In genomic region chr6:50587412-50587811, GRCm38 (mm10) we compare ENCODE assay signal across 26 mouse cellular contexts. TPM values are rescaled to one million over a fixed set of nuclear protein-coding genes. Genes with fewer than 3 reads are reported as not detected.
DNase-seq lines count a peak whose midpoint lies in the region; ATAC-seq and TF ChIP-seq lines count a peak whose summit lies in the region.
"Had no signal": no experiment of that assay in that cellular context is flagged by ENCODE, and none has a peak within 500 bp of the region (broad histone marks: within the 10 kb centered on the region; RNA-seq: fewer than 3 reads in every experiment).

No protein-coding gene starts in this region.

- POLR2A ChIA-PET in Patski (lab: Charles Lee) = no interaction called here

- no peak for TF ChIP-seq CTCF in Patski (IDR thresholded peaks at IDR 0.05)

- in situ Hi-C loops in Patski (cut with MboI; ENCODE audit: low pct_unique_long_range_greater_than_20kb) = no loop called here

- no peaks in the 10 kb centered on the region for H3K9me3 ChIP-seq in liver, embryonic 13.5 days (replicated peaks)
- H3K9me3 ChIP-seq in heart, embryonic 12.5 days (replicated peaks) = no peaks in the 10 kb centered on the region
- H3K9me3 ChIP-seq: embryonic facial prominence, embryonic 10.5 days; forebrain, embryonic 10.5 days; heart, embryonic 15.5 days; limb, embryonic 15.5 days; midbrain, embryonic 10.5 days; neural tube, embryonic 15.5 days had no signal

- no peak overlapping the region for H3K9ac ChIP-seq in liver, embryonic 13.5 days
- no peak overlapping the region for H3K9ac ChIP-seq in heart, embryonic 12.5 days
- H3K9ac ChIP-seq: heart, embryonic 15.5 days; hindbrain, embryonic 14.5 days; limb, embryonic 15.5 days; neural tube, embryonic 15.5 days had no signal

- no peaks in the 10 kb centered on the region for H3K27me3 ChIP-seq in liver, embryonic 13.5 days
- no peaks in the 10 kb centered on the region for H3K27me3 ChIP-seq in Patski
- H3K27me3 ChIP-seq in heart, embryonic 12.5 days (replicated peaks) = no peaks in the 10 kb centered on the region
- H3K27me3 ChIP-seq: heart, embryonic 15.5 days; limb, embryonic 15.5 days; neural tube, embryonic 15.5 days had no signal

- DNase-seq in liver, embryonic 13.5 days = no peak
- DNase-seq in liver (no peak), Patski (ENCODE audit: low read depth, low spot score) (no peak)
- DNase-seq in cerebellum, postnatal 4 days (ENCODE audit: low spot score in 2 of 2) = no peak
- no peak for DNase-seq in heart, adult 18-20 months
- DNase-seq: adrenal gland, postnatal 25 days; cerebellum, adult 9-10 months; gastrocnemius, postnatal 10 days; heart, postnatal 4 days; left cerebral cortex, postnatal 4 days; right cerebral cortex, adult 18-20 months; right cerebral cortex, postnatal 4 days; thymus, adult 18-20 months; thymus, postnatal 36 days had no signal

- no peak overlapping the region for H3K4me3 ChIP-seq in liver, embryonic 13.5 days (replicated peaks)
- no peak overlapping the region for H3K4me3 ChIP-seq in heart, embryonic 12.5 days
- H3K4me3 ChIP-seq: embryonic facial prominence, embryonic 10.5 days; forebrain, embryonic 10.5 days; heart, embryonic 15.5 days; limb, embryonic 15.5 days; midbrain, embryonic 10.5 days; neural tube, embryonic 15.5 days had no signal

- H3K4me2 ChIP-seq in liver, embryonic 13.5 days = no peak overlapping the region
- H3K4me2 ChIP-seq in heart, embryonic 12.5 days = no peak overlapping the region
- H3K4me2 ChIP-seq: heart, embryonic 15.5 days; hindbrain, embryonic 14.5 days; limb, embryonic 15.5 days; neural tube, embryonic 15.5 days had no signal

- 44% methylated on average over 2 of the region's 2 CpGs for WGBS in liver, embryonic 13.5 days (ENCODE audit: insufficient replicate concordance)
- WGBS in heart, embryonic 12.5 days = 77% methylated on average over 2 of the region's 2 CpGs

- peak; percentile 53; the same call in 1 of the 2 replicates for ATAC-seq in liver, embryonic 13.5 days (ENCODE audit: low read depth)
- ATAC-seq in Patski = peak; percentile 57
- peak; percentile 89 for ATAC-seq in granulocyte monocyte progenitor cell, adult 5-6 weeks (replicated peaks; ENCODE audit: poor library complexity, severe bottlenecking)
- no peak for ATAC-seq in heart, embryonic 12.5 days (ENCODE audit: insufficient number of reproducible peaks, low FRiP score)
- ATAC-seq: forebrain, embryonic 16.5 days had no signal

- H3K27ac ChIP-seq in liver, embryonic 13.5 days = no peak overlapping the region
- no peak overlapping the region for H3K27ac ChIP-seq in heart, embryonic 12.5 days (ENCODE audit: poor library complexity, severe bottlenecking)
- H3K27ac ChIP-seq: embryonic facial prominence, embryonic 10.5 days; forebrain, embryonic 10.5 days; heart, embryonic 15.5 days; hindbrain, embryonic 14.5 days; kidney, postnatal 0 days; limb, embryonic 15.5 days; macrophage; midbrain, embryonic 10.5 days; neural tube, embryonic 15.5 days had no signal

- CTCF ChIA-PET in Patski (lab: Charles Lee) = interaction anchor here (1.3 to 3.8 kb wide), 2 partner anchors 10 to 11 kb away, joined by 3 to 17 read pairs; no protein-coding TSS in a partner anchor

- H3K4me1 ChIP-seq in liver, embryonic 13.5 days (replicated peaks) = peaks cover 14% of the 10 kb centered on the region
- peaks cover 15% of the 10 kb centered on the region for H3K4me1 ChIP-seq in heart, embryonic 12.5 days (replicated peaks)
- H3K4me1 ChIP-seq: forebrain, embryonic 10.5 days; heart, embryonic 15.5 days; limb, embryonic 15.5 days; midbrain, embryonic 10.5 days; neural tube, embryonic 15.5 days had no signal

- no peaks in the 10 kb centered on the region for H3K36me3 ChIP-seq in liver, embryonic 13.5 days
- H3K36me3 ChIP-seq in heart, embryonic 12.5 days = no peaks in the 10 kb centered on the region
- H3K36me3 ChIP-seq: embryonic facial prominence, embryonic 10.5 days; forebrain, embryonic 10.5 days; heart, embryonic 15.5 days; limb, embryonic 15.5 days; midbrain, embryonic 10.5 days; neural tube, embryonic 15.5 days had no signal

RNA-seq across cellular contexts. Expression of gene 4921507P07Rik, which starts 9.0 kb away (rescaled TPM):
- 0.10 and 0.14 TPM in 2 replicates for polyA plus RNA-seq in liver, embryonic 13.5 days (2015; fragmentation: Nextera tagmentation; extraction: Ambion mirVana)
- polyA plus RNA-seq in Patski (2021) = 0.51 TPM
- total RNA-seq in granulocyte monocyte progenitor cell, adult 5-6 weeks (2014; fragmentation: Nextera tagmentation) = 1.6 and 4.6 TPM in 2 replicates
- 1.1 and 2.1 TPM in 2 replicates for total RNA-seq in granulocyte monocyte progenitor cell, adult 5-6 weeks (2017)
- 0.26 and 0.53 TPM in 2 replicates for polyA plus RNA-seq in heart, embryonic 12.5 days (2016; fragmentation: Nextera tagmentation; extraction: Ambion mirVana)
- total RNA-seq in heart, adult 18-20 months (2021) = under 1 TPM; 0.25 to 0.31 TPM
- total RNA-seq: adrenal gland, postnatal 25 days had no signal
- polyA plus RNA-seq: macrophage had no signal

RNA-seq across cellular contexts. Expression of gene Cycs, which starts 21.1 kb away (rescaled TPM):
- 59.1 and 66.7 TPM in 2 replicates for polyA plus RNA-seq in liver, embryonic 13.5 days (2015; fragmentation: Nextera tagmentation; extraction: Ambion mirVana)
- 46.1 TPM for polyA plus RNA-seq in Patski (2021)
- total RNA-seq in granulocyte monocyte progenitor cell, adult 5-6 weeks (2014; fragmentation: Nextera tagmentation) = 107 and 124 TPM in 2 replicates
- total RNA-seq in granulocyte monocyte progenitor cell, adult 5-6 weeks (2017) = 136 and 163 TPM in 2 replicates
- polyA plus RNA-seq in heart, embryonic 12.5 days (2016; fragmentation: Nextera tagmentation; extraction: Ambion mirVana) = 176 and 183 TPM in 2 replicates
- total RNA-seq in heart, adult 18-20 months (2021) = 100 to 1,000 TPM; 157 to 166 TPM
